Mouse (Mus musculus) myocyte (in vitro differentiated cells): ENCODE measurements around the gene Pafah1b1.

ENCODE experiments used
- POLR2A ChIP-seq: IDR thresholded peaks from one replicate; pipeline ENCODE4 v1.6.1; 2011; ENCODE audit warnings: low read depth, mild to moderate bottlenecking, control low read depth, moderate library complexity; ENCODE audit not compliant: insufficient read length
- TCF12 ChIP-seq: IDR thresholded peaks from one replicate; pipeline ENCODE4 v1.6.1; 2011; ENCODE audit warnings: mild to moderate bottlenecking, control low read depth; ENCODE audit not compliant: poor library complexity, insufficient read depth, severe bottlenecking
- USF1 ChIP-seq: IDR thresholded peaks from one replicate; pipeline ENCODE4 v1.6.1; 2011; ENCODE audit warnings: low read depth, mild to moderate bottlenecking, control low read depth, moderate library complexity

- TF ChIP-seq USF1 (no peak), TCF12 (peak; percentile 85), POLR2A (no peak)
Observed at GRCm38 (mm10) chr11:74748022-74748421, 23.6 kb upstream of the Pafah1b1 start.
